Mouse (Mus musculus): ENCODE data around the gene Igfals. TPM values are rescaled to one million over a fixed set of nuclear protein-coding genes. Genes with fewer than 3 reads are reported as not detected.

Igfals gene
- total and polyA plus RNA-seq, 3 experiments: 0.10 to 0.16 TPM; not detected in 1

DNA sequence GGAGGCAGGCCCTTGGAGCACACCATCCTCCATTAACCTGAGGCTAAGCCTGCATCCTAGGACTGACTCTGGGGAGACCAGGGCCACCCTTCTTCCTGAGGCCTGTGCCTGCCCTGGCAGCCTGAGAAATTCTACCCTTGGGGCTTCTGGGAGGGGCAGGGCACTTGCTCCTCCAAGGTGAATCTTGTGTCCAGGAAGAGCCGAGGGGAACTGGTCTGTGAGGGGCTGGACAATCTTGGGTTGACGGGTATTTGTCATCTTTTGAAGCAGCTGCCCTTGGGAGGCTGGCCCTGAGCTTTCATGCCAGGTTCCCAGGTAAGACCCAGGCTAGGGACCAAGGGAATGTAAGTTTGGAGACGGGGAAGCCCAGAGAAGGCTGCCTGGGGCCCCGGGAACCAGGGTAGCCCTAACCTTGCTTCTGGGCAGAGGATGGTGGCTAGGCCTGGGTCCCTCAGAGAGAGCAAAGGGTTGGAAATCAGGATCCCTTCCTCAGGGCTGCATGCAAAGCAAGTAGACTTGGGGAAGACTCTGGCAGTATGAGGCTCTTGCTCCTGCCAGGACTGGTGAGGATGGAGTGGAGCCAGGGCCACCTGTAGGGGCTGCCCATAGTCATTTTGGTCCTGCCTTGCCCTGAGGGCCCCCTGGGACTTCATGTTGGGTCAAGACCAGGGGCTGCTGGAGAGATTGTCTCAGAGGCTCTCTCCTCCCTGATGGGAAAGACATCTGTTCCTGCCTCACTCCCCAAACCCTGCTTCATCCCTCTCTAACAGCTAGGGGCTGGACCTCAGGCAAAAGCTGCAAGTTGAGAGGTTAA is 32.5 kb downstream of the Igfals start:
- Histone ChIP-seq H3K36me3 (replicated peaks) (peaks cover 89% of the 10 kb centered on the region), H3K9me3 (replicated peaks) (no peaks in the 10 kb centered on the region), H3K4me3 (ENCODE audit: low read depth, low read length) (peak overlapping the region; percentile 92; the same call in 1 of the 2 replicates), H3K4me1 (ENCODE audit: insufficient read depth, low read depth, low read length) (peaks cover 76% of the 10 kb centered on the region), H3K27me3 (ENCODE audit: insufficient read depth, low read length) (no peaks in the 10 kb centered on the region)
- DNase-seq (ENCODE audit: low spot score): no peak
- no peak for ATAC-seq (ENCODE audit: extremely low read depth, insufficient number of reproducible peaks, low FRiP score, poor library complexity, severe bottlenecking)
- 0 out of 2 replicates have a peak, but pooled peaks have one; percentile 51 for TF ChIP-seq POLR2AphosphoS5 (IDR thresholded peaks at IDR 0.05; ENCODE audit: insufficient replicate concordance, low read depth, low read length)
- TF ChIP-seq CTCF (IDR thresholded peaks at IDR 0.05; ENCODE audit: low read depth, low read length): no peak
- no peak for TF ChIP-seq GATA1 (IDR thresholded peaks at IDR 0.05; ENCODE audit: borderline replicate concordance, low read length)
- TF ChIP-seq GATA2 (IDR thresholded peaks at IDR 0.05; ENCODE audit: borderline replicate concordance, low read depth, low read length): no peak
- TF ChIP-seq TAL1 (conservative IDR thresholded peaks at IDR 0.05; ENCODE audit: low read depth, low read length): no peak

DNA sequence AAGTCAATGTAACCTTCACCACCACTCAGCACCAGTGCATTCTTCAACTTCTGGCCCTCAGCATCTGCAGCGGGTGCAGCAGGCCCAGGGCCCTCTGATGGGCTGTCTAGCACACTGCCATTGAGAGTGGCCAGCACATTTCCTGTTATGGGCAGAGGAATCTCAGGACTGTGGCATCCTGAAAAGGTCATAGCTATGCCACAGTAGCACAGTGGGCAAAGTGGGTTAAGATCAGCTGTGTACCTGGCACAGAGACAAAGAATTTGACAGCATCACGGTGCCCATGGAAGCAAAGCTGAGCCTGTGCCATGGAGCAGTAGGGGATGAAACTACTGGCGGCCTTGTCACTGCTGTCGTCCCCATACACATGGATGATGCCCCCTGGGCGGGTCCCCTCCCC is 33.4 kb downstream of the Igfals start:
- H3K9me3 ChIP-seq (replicated peaks): no peaks in the 10 kb centered on the region
- H3K4me1 ChIP-seq (ENCODE audit: insufficient read depth, low read depth, low read length): peaks cover 76% of the 10 kb centered on the region
- peaks cover 89% of the 10 kb centered on the region for H3K36me3 ChIP-seq (replicated peaks)
- no peaks in the 10 kb centered on the region for H3K27me3 ChIP-seq (ENCODE audit: insufficient read depth, low read length)
- H3K4me3 ChIP-seq (ENCODE audit: low read depth, low read length): no peak overlapping the region
- no peak for DNase-seq (ENCODE audit: low spot score)
- ATAC-seq (ENCODE audit: extremely low read depth, insufficient number of reproducible peaks, low FRiP score, poor library complexity, severe bottlenecking): no peak
- TF ChIP-seq TAL1 (conservative IDR thresholded peaks at IDR 0.05; ENCODE audit: low read depth, low read length) (no peak), POLR2AphosphoS5 (IDR thresholded peaks at IDR 0.05; ENCODE audit: insufficient replicate concordance, low read depth, low read length) (0 out of 2 replicates have a peak, but pooled peaks have one; percentile 4)

DNA sequence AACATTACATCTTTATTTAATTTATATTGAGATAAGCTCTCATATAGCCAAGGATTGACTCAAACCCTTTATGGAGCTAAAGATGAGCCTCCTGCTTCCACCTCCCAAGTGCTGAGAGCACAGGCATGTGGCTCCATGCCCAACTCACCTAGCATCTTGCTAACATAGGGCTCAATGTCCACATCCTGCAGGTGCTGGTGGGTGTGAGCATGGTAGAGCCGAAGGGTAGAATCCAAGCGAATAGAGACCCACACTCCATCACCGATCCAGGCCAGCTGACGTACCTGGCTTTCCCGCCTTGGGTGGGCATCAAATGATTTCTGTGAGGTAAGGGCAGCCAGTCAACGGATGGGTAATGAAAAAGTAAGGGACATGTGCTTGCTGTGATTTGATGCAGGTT is 34.2 kb downstream of the Igfals start:
- peaks cover 93% of the 10 kb centered on the region for H3K36me3 ChIP-seq (replicated peaks)
- TF ChIP-seq TAL1 (conservative IDR thresholded peaks at IDR 0.05; ENCODE audit: low read depth, low read length): no peak
- TF ChIP-seq POLR2AphosphoS5 (IDR thresholded peaks at IDR 0.05; ENCODE audit: insufficient replicate concordance, low read depth, low read length): no peak
- no peak for TF ChIP-seq GATA2 (IDR thresholded peaks at IDR 0.05; ENCODE audit: borderline replicate concordance, low read depth, low read length)
- DNase-seq (ENCODE audit: low spot score) (no peak), ATAC-seq (ENCODE audit: extremely low read depth, insufficient number of reproducible peaks, low FRiP score, poor library complexity, severe bottlenecking) (no peak)
- H3K4me1 ChIP-seq (ENCODE audit: insufficient read depth, low read depth, low read length): peaks cover 79% of the 10 kb centered on the region
- no peaks in the 10 kb centered on the region for H3K27me3 ChIP-seq (ENCODE audit: insufficient read depth, low read length)
- H3K9me3 ChIP-seq (replicated peaks): no peaks in the 10 kb centered on the region
- H3K4me3 ChIP-seq (ENCODE audit: low read depth, low read length): no peak overlapping the region

DNA sequence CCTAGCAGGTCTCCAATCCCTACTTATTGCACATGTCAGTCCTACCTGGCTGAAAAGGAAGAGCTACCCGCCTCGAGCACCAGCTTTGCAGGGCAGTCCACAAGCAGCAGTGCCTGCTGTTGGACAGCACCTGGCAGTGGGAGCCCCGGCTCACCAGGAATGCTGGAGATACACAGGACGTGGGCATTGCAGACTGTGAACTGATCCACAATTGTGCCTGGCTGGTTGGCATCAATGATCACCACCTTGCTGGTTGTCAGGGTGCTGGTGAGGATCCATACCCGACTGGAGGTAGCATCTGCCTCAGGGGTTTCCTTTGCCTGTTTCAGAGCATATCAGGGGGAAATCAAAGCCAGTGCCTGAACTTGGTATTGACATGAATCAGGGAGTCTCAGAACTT is 36.3 kb downstream of the Igfals start:
- no peak for DNase-seq (ENCODE audit: low spot score)
- ATAC-seq (ENCODE audit: extremely low read depth, insufficient number of reproducible peaks, low FRiP score, poor library complexity, severe bottlenecking): no peak
- H3K9me3 ChIP-seq (replicated peaks): no peaks in the 10 kb centered on the region
- peaks cover 100% of the 10 kb centered on the region for H3K36me3 ChIP-seq (replicated peaks)
- H3K4me3 ChIP-seq (ENCODE audit: low read depth, low read length): peak overlapping the region; percentile 44; the same call in 1 of the 2 replicates
- no peak for TF ChIP-seq GATA2 (IDR thresholded peaks at IDR 0.05; ENCODE audit: borderline replicate concordance, low read depth, low read length)
- TF ChIP-seq POLR2AphosphoS5 (IDR thresholded peaks at IDR 0.05; ENCODE audit: insufficient replicate concordance, low read depth, low read length): no peak
- no peak for TF ChIP-seq CTCF (IDR thresholded peaks at IDR 0.05; ENCODE audit: low read depth, low read length)
- no peak for TF ChIP-seq GATA1 (IDR thresholded peaks at IDR 0.05; ENCODE audit: borderline replicate concordance, low read length)
- no peak for TF ChIP-seq TAL1 (conservative IDR thresholded peaks at IDR 0.05; ENCODE audit: low read depth, low read length)
- no peaks in the 10 kb centered on the region for H3K27me3 ChIP-seq (ENCODE audit: insufficient read depth, low read length)
- peaks cover 71% of the 10 kb centered on the region for H3K4me1 ChIP-seq (ENCODE audit: insufficient read depth, low read depth, low read length)

DNA sequence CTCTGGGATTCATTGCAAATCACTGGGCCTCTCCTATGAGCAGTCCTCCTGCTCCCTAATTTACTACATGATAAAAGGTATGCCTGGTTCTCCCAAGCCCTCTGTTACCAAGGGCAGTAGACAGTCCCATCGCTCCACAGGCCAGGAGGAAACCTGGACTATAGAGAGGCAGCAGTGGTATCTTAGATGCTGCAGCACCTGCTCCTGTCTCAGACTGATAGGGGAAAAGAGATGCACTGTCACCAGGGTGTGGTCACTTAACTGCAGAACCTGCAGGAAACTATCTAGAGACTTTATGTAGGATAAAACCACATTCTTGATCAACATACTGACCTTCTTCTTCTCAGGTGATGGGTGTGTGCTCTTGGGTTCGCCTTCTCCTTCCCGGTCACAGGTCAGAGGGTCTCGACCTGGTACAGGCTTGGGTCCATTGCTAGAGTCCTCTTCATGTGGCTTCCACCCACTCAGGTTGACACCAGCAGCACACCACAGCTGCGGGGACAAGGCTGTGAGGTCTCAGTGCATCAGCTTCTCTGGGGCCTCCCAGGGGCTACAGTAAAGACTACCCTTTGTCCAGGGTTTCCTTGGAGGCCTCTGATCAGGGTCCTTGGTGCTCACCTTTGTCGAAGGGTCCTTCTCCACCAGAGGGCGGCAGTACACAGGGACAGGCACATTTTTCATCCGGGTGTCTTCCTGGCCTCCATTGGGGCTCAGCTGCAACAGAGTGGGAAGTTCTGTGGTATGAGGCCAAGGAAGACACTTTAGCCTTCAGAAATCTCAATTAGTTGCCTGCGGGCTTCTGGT is 37.1 kb downstream of the Igfals start:
- H3K4me3 ChIP-seq (ENCODE audit: low read depth, low read length): peak overlapping the region; percentile 48; the same call in 1 of the 2 replicates
- ATAC-seq (ENCODE audit: extremely low read depth, insufficient number of reproducible peaks, low FRiP score, poor library complexity, severe bottlenecking) (peak; percentile 75), DNase-seq (ENCODE audit: low spot score) (peak; percentile 66)
- H3K4me1 ChIP-seq (ENCODE audit: insufficient read depth, low read depth, low read length): peaks cover 64% of the 10 kb centered on the region
- no peaks in the 10 kb centered on the region for H3K9me3 ChIP-seq (replicated peaks)
- TF ChIP-seq GATA1 (IDR thresholded peaks at IDR 0.05; ENCODE audit: borderline replicate concordance, low read length) (no peak), GATA2 (IDR thresholded peaks at IDR 0.05; ENCODE audit: borderline replicate concordance, low read depth, low read length) (no peak), TAL1 (conservative IDR thresholded peaks at IDR 0.05; ENCODE audit: low read depth, low read length) (peak; percentile 92)
- no peaks in the 10 kb centered on the region for H3K27me3 ChIP-seq (ENCODE audit: insufficient read depth, low read length)
- peaks cover 100% of the 10 kb centered on the region for H3K36me3 ChIP-seq (replicated peaks)

DNA sequence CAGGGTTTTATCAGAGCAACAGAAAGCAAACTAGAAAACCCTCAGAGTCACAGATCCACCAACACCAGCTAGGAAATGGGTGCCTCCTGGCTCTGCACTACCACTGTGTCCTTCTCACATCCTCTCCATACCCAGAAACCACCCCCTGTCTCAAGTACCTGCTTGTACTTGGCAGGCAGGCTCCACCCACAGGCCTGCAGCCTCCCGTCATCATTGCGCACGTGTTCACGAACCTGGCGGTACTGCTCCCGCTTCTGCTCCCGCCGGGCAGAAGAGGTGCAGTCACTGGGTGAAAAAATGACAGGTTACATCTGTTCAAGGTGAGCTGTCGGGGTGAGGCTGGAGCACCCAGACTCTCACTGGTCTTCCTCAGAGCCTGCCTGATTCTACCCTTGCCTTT is 38.0 kb downstream of the Igfals start:
- no peaks in the 10 kb centered on the region for H3K27me3 ChIP-seq (ENCODE audit: insufficient read depth, low read length)
- no peak for DNase-seq (ENCODE audit: low spot score)
- TF ChIP-seq POLR2AphosphoS5 (IDR thresholded peaks at IDR 0.05; ENCODE audit: insufficient replicate concordance, low read depth, low read length) (no peak), TAL1 (conservative IDR thresholded peaks at IDR 0.05; ENCODE audit: low read depth, low read length) (no peak), GATA1 (IDR thresholded peaks at IDR 0.05; ENCODE audit: borderline replicate concordance, low read length) (no peak), GATA2 (IDR thresholded peaks at IDR 0.05; ENCODE audit: borderline replicate concordance, low read depth, low read length) (no peak), CTCF (IDR thresholded peaks at IDR 0.05; ENCODE audit: low read depth, low read length) (no peak)
- no peak overlapping the region for H3K4me3 ChIP-seq (ENCODE audit: low read depth, low read length)
- peaks cover 55% of the 10 kb centered on the region for H3K4me1 ChIP-seq (ENCODE audit: insufficient read depth, low read depth, low read length)
- H3K36me3 ChIP-seq (replicated peaks): peaks cover 100% of the 10 kb centered on the region
- no peak for ATAC-seq (ENCODE audit: extremely low read depth, insufficient number of reproducible peaks, low FRiP score, poor library complexity, severe bottlenecking)
- H3K9me3 ChIP-seq (replicated peaks): no peaks in the 10 kb centered on the region

Measured in G1E (cell line).